Mouse (Mus musculus) lung, embryonic 15.5 days (tissue): ENCODE data around the gene Stra8. TPM values are rescaled to one million over a fixed set of nuclear protein-coding genes. Genes with fewer than 3 reads are reported as not detected.

ENCODE experiments used
- ATAC-seq: fragments of 200-750 bp; cut with Nextera tagmentation; 2 replicates; pipeline ENCODE4 v1.8.0; 2017; ENCODE audit warnings: moderate number of reproducible peaks, borderline replicate concordance; ENCODE audit not compliant: low FRiP score, low TSS enrichment; ENCODE audit errors: extremely low read depth
- H3K27ac ChIP-seq: fragments of 300-500 bp; sonication (generic); 2 replicates; pipeline ENCODE4 v1.5.1; 2015; ENCODE audit warnings: moderate library complexity, mild to moderate bottlenecking, inconsistent platforms
- H3K27me3 ChIP-seq: fragments of 300-500 bp; sonication (generic); 2 replicates; pipeline ENCODE4 v1.6.1; 2015; ENCODE audit warnings: inconsistent platforms
- H3K36me3 ChIP-seq: fragments of 300-500 bp; sonication (generic); 2 replicates; pipeline ENCODE4 v1.6.1; 2015; ENCODE audit warnings: inconsistent platforms
- H3K4me1 ChIP-seq: fragments of 300-500 bp; sonication (generic); 2 replicates; pipeline ENCODE4 v1.6.1; 2015; ENCODE audit warnings: inconsistent platforms
- H3K4me2 ChIP-seq: fragments of 300-500 bp; sonication (generic); 2 replicates; pipeline ENCODE4 v1.6.1; 2015; ENCODE audit warnings: inconsistent platforms, mild to moderate bottlenecking, moderate library complexity
- H3K4me3 ChIP-seq: fragments of 300-500 bp; sonication (generic); 2 replicates; pipeline ENCODE4 v1.5.1; 2015; ENCODE audit warnings: mild to moderate bottlenecking, inconsistent platforms
- H3K9ac ChIP-seq: fragments of 300-500 bp; sonication (generic); 2 replicates; pipeline ENCODE4 v1.6.1; 2015; ENCODE audit warnings: inconsistent platforms
- H3K9me3 ChIP-seq: fragments of 300-500 bp; sonication (generic); 2 replicates; pipeline ENCODE4 v1.6.1; 2016; ENCODE audit warnings: inconsistent platforms
- WGBS: fragments of 180-500 bp; shearing (Covaris S2); methylation state at CpG from one replicate; pipeline ENCODE4 v1.1.7; 2015; 5-methylcytosine and 5-hydroxymethylcytosine counted together
- polyA plus RNA-seq: library from polyadenylated mRNA; unstranded; fragments of >200 nt; fragmentation: Nextera tagmentation; extraction: Ambion mirVana; gene quantifications from 2 replicates; pipeline ENCODE4 v1.2.1, GENCODE M21; 2015

The Stra8 gene
- polyA plus RNA-seq, 1 experiment from 2014 or later, result not detected

- no peak overlapping the region for H3K4me2 ChIP-seq
- H3K4me1 ChIP-seq, result 0 out of 2 replicates have a peak, but pooled peaks cover 3% of the 10 kb centered on the region
- no peaks in the 10 kb centered on the region for H3K9me3 ChIP-seq
- H3K27me3 ChIP-seq, result no peaks in the 10 kb centered on the region
- peak; percentile 59; the same call in 1 of the 2 replicates for ATAC-seq
- H3K36me3 ChIP-seq, result no peaks in the 10 kb centered on the region
- H3K4me3 ChIP-seq, result no peak overlapping the region
- WGBS, result 64% methylated on average over 14 of the region's 14 CpGs
- no peak overlapping the region for H3K27ac ChIP-seq
- H3K9ac ChIP-seq, result no peak overlapping the region
Observed at GRCm38 (mm10) chr6:34921941-34922340, 2.0 kb downstream of the Stra8 start.

- H3K9ac ChIP-seq, result no peak overlapping the region
- no peaks in the 10 kb centered on the region for H3K27me3 ChIP-seq
- peak; percentile 32; the same call in 1 of the 2 replicates for ATAC-seq
- H3K4me1 ChIP-seq, result no peaks in the 10 kb centered on the region
- no peak overlapping the region for H3K4me2 ChIP-seq
- no peak overlapping the region for H3K4me3 ChIP-seq
- 40% methylated on average over 4 of the region's 4 CpGs for WGBS
- no peak overlapping the region for H3K27ac ChIP-seq
- H3K36me3 ChIP-seq, result no peaks in the 10 kb centered on the region
- no peaks in the 10 kb centered on the region for H3K9me3 ChIP-seq
Observed at GRCm38 (mm10) chr6:34927156-34927555, 7.2 kb downstream of the Stra8 start.

- Histone ChIP-seq H3K27me3 (no peaks in the 10 kb centered on the region), H3K4me3 (no peak overlapping the region), H3K36me3 (no peaks in the 10 kb centered on the region), H3K4me1 (no peaks in the 10 kb centered on the region), H3K27ac (no peak overlapping the region), H3K4me2 (no peak overlapping the region), H3K9ac (no peak overlapping the region), H3K9me3 (no peaks in the 10 kb centered on the region)
- 87% methylated on average over 8 of the region's 8 CpGs for WGBS
- ATAC-seq, result no peak
Observed at GRCm38 (mm10) chr6:34927594-34927993, 7.6 kb downstream of the Stra8 start.

GRCm38 (mm10) chr6:34932633-34933032 lies 12.7 kb downstream of the Stra8 start:
- Histone ChIP-seq H3K4me2 (no peak overlapping the region), H3K27me3 (no peaks in the 10 kb centered on the region), H3K9me3 (no peaks in the 10 kb centered on the region), H3K4me3 (no peak overlapping the region), H3K9ac (no peak overlapping the region), H3K36me3 (no peaks in the 10 kb centered on the region), H3K27ac (no peak overlapping the region), H3K4me1 (no peaks in the 10 kb centered on the region)
- 77% methylated on average over 1 of the region's 1 CpGs for WGBS
- no peak for ATAC-seq

- Histone ChIP-seq H3K9ac (no peak overlapping the region), H3K4me2 (no peak overlapping the region), H3K36me3 (no peaks in the 10 kb centered on the region), H3K9me3 (no peaks in the 10 kb centered on the region), H3K4me1 (peaks cover 5% of the 10 kb centered on the region; the same call in 1 of the 2 replicates), H3K27me3 (no peaks in the 10 kb centered on the region), H3K27ac (no peak overlapping the region), H3K4me3 (no peak overlapping the region)
- 67% methylated on average over 5 of the region's 5 CpGs for WGBS
- no peak for ATAC-seq
Observed at GRCm38 (mm10) chr6:34936743-34937142, 16.8 kb downstream of the Stra8 start.

GRCm38 (mm10) chr6:34938280-34938928 lies 18.4 kb downstream of the Stra8 start:
- H3K27ac ChIP-seq, result peak overlapping the region; percentile 15; the same call in 1 of the 2 replicates
- no peaks in the 10 kb centered on the region for H3K9me3 ChIP-seq
- WGBS, result 36% methylated on average over 7 of the region's 7 CpGs
- no peak for ATAC-seq
- H3K27me3 ChIP-seq, result no peaks in the 10 kb centered on the region
- H3K36me3 ChIP-seq, result no peaks in the 10 kb centered on the region
- H3K4me1 ChIP-seq, result peaks cover 5% of the 10 kb centered on the region; the same call in 1 of the 2 replicates
- no peak overlapping the region for H3K9ac ChIP-seq
- H3K4me3 ChIP-seq, result no peak overlapping the region
- H3K4me2 ChIP-seq, result no peak overlapping the region

- Histone ChIP-seq H3K4me3 (no peak overlapping the region), H3K9ac (no peak overlapping the region), H3K9me3 (no peaks in the 10 kb centered on the region), H3K36me3 (no peaks in the 10 kb centered on the region), H3K4me2 (no peak overlapping the region), H3K4me1 (peaks cover 5% of the 10 kb centered on the region; the same call in 1 of the 2 replicates), H3K27ac (no peak overlapping the region), H3K27me3 (no peaks in the 10 kb centered on the region)
- 22% methylated on average over 4 of the region's 4 CpGs for WGBS
- no peak for ATAC-seq
Observed at GRCm38 (mm10) chr6:34938929-34939325, 19.0 kb downstream of the Stra8 start.

- H3K4me3 ChIP-seq, result no peak overlapping the region
- WGBS, result 86% methylated on average over 8 of the region's 8 CpGs
- no peak for ATAC-seq
- no peak overlapping the region for H3K4me2 ChIP-seq
- H3K9me3 ChIP-seq, result no peaks in the 10 kb centered on the region
- H3K4me1 ChIP-seq, result peaks cover 5% of the 10 kb centered on the region; the same call in 1 of the 2 replicates
- H3K27me3 ChIP-seq, result no peaks in the 10 kb centered on the region
- no peak overlapping the region for H3K27ac ChIP-seq
- no peaks in the 10 kb centered on the region for H3K36me3 ChIP-seq
- no peak overlapping the region for H3K9ac ChIP-seq
Observed at GRCm38 (mm10) chr6:34939451-34939850, 19.5 kb downstream of the Stra8 start.

- H3K4me2 ChIP-seq, result no peak overlapping the region
- ATAC-seq, result no peak
- WGBS, result 68% methylated on average over 2 of the region's 2 CpGs
- no peak overlapping the region for H3K4me3 ChIP-seq
- no peak overlapping the region for H3K27ac ChIP-seq
- no peak overlapping the region for H3K9ac ChIP-seq
- peaks cover 5% of the 10 kb centered on the region; the same call in 1 of the 2 replicates for H3K4me1 ChIP-seq
- no peaks in the 10 kb centered on the region for H3K36me3 ChIP-seq
- H3K27me3 ChIP-seq, result no peaks in the 10 kb centered on the region
- H3K9me3 ChIP-seq, result no peaks in the 10 kb centered on the region
Observed at GRCm38 (mm10) chr6:34941496-34941895, 21.5 kb downstream of the Stra8 start.

- Histone ChIP-seq H3K9ac (no peak overlapping the region), H3K9me3 (no peaks in the 10 kb centered on the region), H3K27ac (no peak overlapping the region), H3K4me1 (peaks cover 5% of the 10 kb centered on the region; the same call in 1 of the 2 replicates), H3K27me3 (no peaks in the 10 kb centered on the region), H3K36me3 (no peaks in the 10 kb centered on the region), H3K4me3 (no peak overlapping the region), H3K4me2 (no peak overlapping the region)
- 84% methylated on average over 9 of the region's 9 CpGs for WGBS
- ATAC-seq, result no peak
Observed at GRCm38 (mm10) chr6:34942446-34942845, 22.5 kb downstream of the Stra8 start.

GRCm38 (mm10) chr6:34943499-34943898 lies 23.5 kb downstream of the Stra8 start:
- H3K27me3 ChIP-seq, result no peaks in the 10 kb centered on the region
- 50% methylated on average over 5 of the region's 5 CpGs for WGBS
- no peaks in the 10 kb centered on the region for H3K36me3 ChIP-seq
- no peak overlapping the region for H3K27ac ChIP-seq
- no peaks in the 10 kb centered on the region for H3K9me3 ChIP-seq
- H3K4me3 ChIP-seq, result no peak overlapping the region
- no peak overlapping the region for H3K9ac ChIP-seq
- no peak for ATAC-seq
- H3K4me2 ChIP-seq, result no peak overlapping the region
- peaks cover 5% of the 10 kb centered on the region; the same call in 1 of the 2 replicates for H3K4me1 ChIP-seq

GRCm38 (mm10) chr6:34946486-34947079 lies 26.6 kb downstream of the Stra8 start:
- Histone ChIP-seq H3K36me3 (no peaks in the 10 kb centered on the region), H3K9ac (no peak overlapping the region), H3K4me1 (no peaks in the 10 kb centered on the region), H3K9me3 (no peaks in the 10 kb centered on the region), H3K27ac (no peak overlapping the region), H3K27me3 (no peaks in the 10 kb centered on the region), H3K4me3 (no peak overlapping the region), H3K4me2 (no peak overlapping the region)
- WGBS, result 85% methylated on average over 1 of the region's 1 CpGs
- no peak for ATAC-seq
